Mouse (Mus musculus): Measurements from ENCODE around the gene Rhox9. TPM values are rescaled to one million over a fixed set of nuclear protein-coding genes. Genes with fewer than 3 reads are reported as not detected.
"Not testable (repeated sequence)": the region's sequence is repeated elsewhere in the genome, so short reads cannot be mapped to it uniquely, and the experiment has no call there.

Gene Rhox9
- not detected for total RNA-seq (2021)
- long read RNA-seq, experiment 1: 0 reads
- long read RNA-seq, experiment 2: 0 reads

DNA sequence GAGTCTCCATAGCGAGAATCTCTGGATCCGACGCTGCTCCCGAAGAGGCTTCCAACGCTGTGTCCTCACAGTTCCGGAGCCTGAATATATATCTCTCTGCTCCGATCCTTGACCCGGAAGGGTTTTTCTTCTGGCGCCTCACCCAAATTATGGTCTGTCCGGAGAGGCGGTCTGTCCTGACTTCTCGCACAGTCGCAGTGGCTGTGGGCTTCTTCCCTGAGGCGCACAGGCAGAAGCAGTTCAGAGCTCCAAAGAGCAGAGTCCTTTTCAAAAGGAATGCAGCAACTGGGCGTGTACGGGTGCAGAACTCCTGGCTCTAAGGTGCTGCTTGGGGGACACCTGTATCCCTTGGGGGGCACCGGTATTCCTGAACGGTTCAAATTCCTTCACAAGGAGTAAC lies at the start of gene Rhox9:
TSS of gene Rhox9 (minus strand) at position 101 of the 400 bp plus-strand sequence.
- DNase-seq (ENCODE audit: low spot score in 2 of 2): not testable (repeated sequence)

- no peak for DNase-seq (ENCODE audit: low spot score in 2 of 2)
Observed at GRCm38 (mm10) chrX:37916311-37916710, 14.7 kb upstream of the Rhox9 start.

GRCm38 (mm10) chrX:37908581-37908980 lies 7.0 kb upstream of the Rhox9 start:
- no peak for DNase-seq (ENCODE audit: low spot score in 2 of 2)

- no peak for DNase-seq (ENCODE audit: low spot score in 2 of 2)
Observed at GRCm38 (mm10) chrX:37903727-37904126, 2.2 kb upstream of the Rhox9 start.

DNA sequence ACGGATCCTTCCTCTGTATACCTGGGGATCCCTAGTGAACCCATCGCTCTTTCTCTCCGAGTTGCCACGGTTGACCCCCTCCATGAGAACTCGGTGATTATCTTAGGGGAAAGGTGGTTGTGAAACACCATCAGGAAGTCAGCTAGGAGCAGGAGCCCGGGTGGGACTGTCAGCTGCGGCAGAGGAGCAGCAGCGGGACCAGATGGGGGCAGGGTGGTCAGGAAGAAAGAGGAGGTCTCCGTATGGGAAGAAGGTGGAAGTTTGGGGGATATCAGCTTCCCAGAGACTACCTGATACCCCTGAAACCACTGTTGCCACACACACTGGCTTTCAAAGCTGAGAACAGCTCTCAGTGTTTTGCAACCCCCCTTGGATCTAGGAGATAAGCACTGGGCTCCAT lies 4.4 kb downstream of the Rhox9 start, which contains the start of gene Rhox7b:
TSS of gene Rhox7b (minus strand) at position 101 of the 400 bp plus-strand sequence.
- DNase-seq (ENCODE audit: low spot score in 2 of 2): not testable (repeated sequence)

- no peak for DNase-seq (ENCODE audit: low spot score in 2 of 2)
Observed at GRCm38 (mm10) chrX:37878844-37879243, 22.7 kb downstream of the Rhox9 start, which contains the start of gene Rhox8. TSS of gene Rhox8 (minus strand) at chrX:37878944.

GRCm38 (mm10) chrX:37871641-37872040 lies 29.9 kb downstream of the Rhox9 start:
- DNase-seq (ENCODE audit: low spot score in 2 of 2): no peak

Other genes with a start within 250 kb of the Rhox9 start
- under 1 TPM; 0.29 to 0.36 TPM for gene Rhox3h, start 233.0 kb downstream of the Rhox9 start, total RNA-seq (2021)
- not detected for gene Rhox2h, start 228.5 kb downstream of the Rhox9 start, total RNA-seq (2021)
- not detected for gene Rhox5, start 96.9 kb downstream of the Rhox9 start, total RNA-seq (2021)
- not detected for gene Rhox6, start 74.9 kb downstream of the Rhox9 start, total RNA-seq (2021)
- not detected for gene Rhox7a, start 70.1 kb downstream of the Rhox9 start, total RNA-seq (2021)
- gene Rhox8, start 22.8 kb downstream of the Rhox9 start, total RNA-seq (2021): not detected
- not detected for gene Rhox7b, start 4.5 kb downstream of the Rhox9 start, total RNA-seq (2021)
- not detected for gene Btg1-ps1, start 117.0 kb upstream of the Rhox9 start, total RNA-seq (2021)
- gene Btg1-ps2, start 141.3 kb upstream of the Rhox9 start, total RNA-seq (2021): not detected
- gene Rhox10, start 164.7 kb upstream of the Rhox9 start, total RNA-seq (2021): not detected
- not detected for gene Rhox11, start 183.4 kb upstream of the Rhox9 start, total RNA-seq (2021)
- gene Rhox12, start 209.1 kb upstream of the Rhox9 start, total RNA-seq (2021): not detected
- gene Rhox13, start 219.4 kb upstream of the Rhox9 start, total RNA-seq (2021): not detected